Mouse (Mus musculus) MEL (cell line): ENCODE results near the gene Dnaaf5.
A peak's percentile ranks its signal among the peaks of the same experiment; 100 is the strongest.

ENCODE experiments used
- CTCF ChIP-seq, 3 experiments: IDR thresholded peaks in 2 of 3; conservative IDR thresholded peaks in 1 of 3; 2 replicates each; pipeline ENCODE4 v1.5.1; 2011 to 2012; ENCODE audit warnings: low read length in 3 of 3, low read depth in 2 of 3, mild to moderate bottlenecking in 2 of 3, improper control_type of control experiment in 1 of 3, inconsistent platforms in 1 of 3, mixed read lengths in 1 of 3, moderate library complexity in 1 of 3; ENCODE audit not compliant: control insufficient read depth in 1 of 3, insufficient read depth in 1 of 3, poor library complexity in 1 of 3, severe bottlenecking in 1 of 3
- POLR2A ChIP-seq, 2 experiments: IDR thresholded peaks; 2 replicates each; pipeline ENCODE4 v1.6.1; 2011 to 2012; ENCODE audit warnings: low read length in 2 of 2, mild to moderate bottlenecking in 2 of 2, control low read depth in 1 of 2, improper control_type of control experiment in 1 of 2, low read depth in 1 of 2, moderate library complexity in 1 of 2; ENCODE audit not compliant: control insufficient read depth in 1 of 2, insufficient read depth in 1 of 2, poor library complexity in 1 of 2
- ZKSCAN1 ChIP-seq: IDR thresholded peaks from 2 replicates; pipeline ENCODE4 v1.6.1; 2012; ENCODE audit warnings: low read depth, mild to moderate bottlenecking, inconsistent platforms, low read length, improper control_type of control experiment, moderate library complexity

- TF ChIP-seq POLR2A (IDR thresholded peaks at IDR 0.05; ENCODE audit: control insufficient read depth in 1 of 2, insufficient read depth in 1 of 2, low read depth in 1 of 2, low read length in 2 of 2, poor library complexity in 1 of 2) (no peak), CTCF (IDR thresholded peaks at IDR 0.05 in 2 of 3, conservative IDR thresholded peaks at IDR 0.05 in 1 of 3; ENCODE audit: control insufficient read depth in 1 of 3, insufficient read depth in 1 of 3, low read depth in 2 of 3, low read length in 3 of 3, poor library complexity in 1 of 3, severe bottlenecking in 1 of 3) (peak in 2 of 3 experiments; percentile 27 to 61; a peak in 3 of 6 replicates), ZKSCAN1 (no peak)
Measured at GRCm38 (mm10) chr5:139208871-139209684, 59.1 kb downstream of the Dnaaf5 start.
